Mouse (Mus musculus) heart, embryonic 10.5 days (tissue): ENCODE measurements around the gene Cdh12. TPM values are rescaled to one million over a fixed set of nuclear protein-coding genes. Genes with fewer than 3 reads are reported as not detected.
"Not testable (repeated sequence)": the region's sequence is repeated elsewhere in the genome, so short reads cannot be mapped to it uniquely, and the experiment has no call there.

Experiments
- DNase-seq: peaks from one replicate; pipeline ENCODE4 v3.0.0-alpha.2; 2017; ENCODE audit warnings: low spot score
- H3K27ac ChIP-seq: fragments of 300-500 bp; sonication (generic); 2 replicates; pipeline ENCODE4 v1.5.1; 2016; ENCODE audit warnings: mild to moderate bottlenecking
- H3K27me3 ChIP-seq: fragments of 300-500 bp; sonication (generic); 2 replicates; pipeline ENCODE4 v1.6.1; 2016; ENCODE audit warnings: mild to moderate bottlenecking; ENCODE audit not compliant: poor library complexity, insufficient read depth, severe bottlenecking
- H3K36me3 ChIP-seq: fragments of 300-500 bp; sonication (generic); 2 replicates; pipeline ENCODE4 v1.6.1; 2016; ENCODE audit warnings: mild to moderate bottlenecking, moderate library complexity
- H3K4me1 ChIP-seq: fragments of 300-500 bp; sonication (generic); 2 replicates; pipeline ENCODE4 v1.6.1; 2016; ENCODE audit warnings: mild to moderate bottlenecking
- H3K4me3 ChIP-seq: fragments of 300-500 bp; sonication (generic); 2 replicates; pipeline ENCODE4 v1.5.1; 2016; ENCODE audit warnings: mild to moderate bottlenecking, moderate library complexity
- H3K9me3 ChIP-seq: fragments of 300-500 bp; sonication (generic); 2 replicates; pipeline ENCODE4 v1.6.1; 2016; ENCODE audit warnings: mild to moderate bottlenecking, moderate library complexity
- WGBS: fragments of 180-500 bp; shearing (Covaris S2); methylation state at CpG from one replicate; pipeline ENCODE4 v1.1.7; 2016; 5-methylcytosine and 5-hydroxymethylcytosine counted together
- polyA plus RNA-seq: library from polyadenylated mRNA; unstranded; fragments of >200 nt; fragmentation: Nextera tagmentation; extraction: Ambion mirVana; gene quantifications from 2 replicates; pipeline ENCODE4 v1.2.1, GENCODE M21; 2016

Cdh12 gene
- polyA plus RNA-seq, 1 experiment from 2014 or later, result 0.03 TPM

- Histone ChIP-seq H3K4me3 (no peak overlapping the region), H3K36me3 (no peaks in the 10 kb centered on the region), H3K4me1 (no peaks in the 10 kb centered on the region), H3K27me3 (no peaks in the 10 kb centered on the region), H3K9me3 (no peaks in the 10 kb centered on the region), H3K27ac (no peak overlapping the region)
- DNase-seq, result no peak
- WGBS, result 84% methylated on average over 4 of the region's 4 CpGs
Measured at GRCm38 (mm10) chr15:21146896-21147295, 697.8 kb downstream of the Cdh12 start.

- no peaks in the 10 kb centered on the region for H3K36me3 ChIP-seq
- H3K4me1 ChIP-seq, result no peaks in the 10 kb centered on the region
- no peaks in the 10 kb centered on the region for H3K9me3 ChIP-seq
- DNase-seq, result no peak
- no peak overlapping the region for H3K4me3 ChIP-seq
- no peaks in the 10 kb centered on the region for H3K27me3 ChIP-seq
- H3K27ac ChIP-seq, result no peak overlapping the region
- 89% methylated on average over 3 of the region's 3 CpGs for WGBS
Measured at GRCm38 (mm10) chr15:21153602-21154001, 704.5 kb downstream of the Cdh12 start.

GRCm38 (mm10) chr15:21179727-21180126, 730.7 kb downstream of the Cdh12 start:
- no peaks in the 10 kb centered on the region for H3K36me3 ChIP-seq
- H3K27me3 ChIP-seq, result no peaks in the 10 kb centered on the region
- no peaks in the 10 kb centered on the region for H3K4me1 ChIP-seq
- no peak overlapping the region for H3K4me3 ChIP-seq
- no peaks in the 10 kb centered on the region for H3K9me3 ChIP-seq
- WGBS, result 62% methylated on average over 5 of the region's 5 CpGs
- H3K27ac ChIP-seq, result no peak overlapping the region
- no peak for DNase-seq

- Histone ChIP-seq H3K4me1 (no peaks in the 10 kb centered on the region), H3K4me3 (no peak overlapping the region), H3K36me3 (no peaks in the 10 kb centered on the region), H3K9me3 (no peaks in the 10 kb centered on the region), H3K27me3 (no peaks in the 10 kb centered on the region), H3K27ac (no peak overlapping the region)
- DNase-seq, result no peak
- WGBS, result 65% methylated on average over 4 of the region's 4 CpGs
Measured at GRCm38 (mm10) chr15:21180191-21180590, 731.1 kb downstream of the Cdh12 start.

- Histone ChIP-seq H3K4me1 (no peaks in the 10 kb centered on the region), H3K36me3 (no peaks in the 10 kb centered on the region), H3K27ac (no peak overlapping the region), H3K27me3 (no peaks in the 10 kb centered on the region), H3K4me3 (no peak overlapping the region), H3K9me3 (no peaks in the 10 kb centered on the region)
- DNase-seq, result no peak
- 55% methylated on average over 1 of the region's 1 CpGs for WGBS
Measured at GRCm38 (mm10) chr15:21185799-21186198, 736.7 kb downstream of the Cdh12 start.

- DNase-seq, H3K9me3 ChIP-seq, H3K27ac ChIP-seq, H3K4me3 ChIP-seq, H3K4me1 ChIP-seq, H3K36me3 ChIP-seq, H3K27me3 ChIP-seq: not testable (repeated sequence)
- WGBS, result 77% methylated on average over 2 of the region's 2 CpGs
Measured at GRCm38 (mm10) chr15:21210089-21210488, 761.0 kb downstream of the Cdh12 start.

- Histone ChIP-seq H3K4me1 (no peaks in the 10 kb centered on the region), H3K27me3 (no peaks in the 10 kb centered on the region), H3K9me3 (no peaks in the 10 kb centered on the region), H3K27ac (no peak overlapping the region), H3K4me3 (no peak overlapping the region), H3K36me3 (no peaks in the 10 kb centered on the region)
- 86% methylated on average over 5 of the region's 5 CpGs for WGBS
- no peak for DNase-seq
Measured at GRCm38 (mm10) chr15:21223006-21223405, 773.9 kb downstream of the Cdh12 start.

- no peaks in the 10 kb centered on the region for H3K4me1 ChIP-seq
- DNase-seq, result no peak
- 80% methylated on average over 2 of the region's 2 CpGs for WGBS
- no peaks in the 10 kb centered on the region for H3K27me3 ChIP-seq
- H3K36me3 ChIP-seq, result no peaks in the 10 kb centered on the region
- H3K27ac ChIP-seq, result no peak overlapping the region
- H3K9me3 ChIP-seq, result no peaks in the 10 kb centered on the region
- no peak overlapping the region for H3K4me3 ChIP-seq
Measured at GRCm38 (mm10) chr15:21261318-21261717, 812.3 kb downstream of the Cdh12 start.

GRCm38 (mm10) chr15:21269856-21270255, 820.8 kb downstream of the Cdh12 start:
- 84% methylated on average over 1 of the region's 1 CpGs for WGBS
- Histone ChIP-seq H3K27me3 (no peaks in the 10 kb centered on the region), H3K9me3 (no peaks in the 10 kb centered on the region), H3K27ac (no peak overlapping the region), H3K4me1 (no peaks in the 10 kb centered on the region), H3K36me3 (no peaks in the 10 kb centered on the region), H3K4me3 (no peak overlapping the region)
- DNase-seq, result no peak

GRCm38 (mm10) chr15:21297051-21297450, 848.0 kb downstream of the Cdh12 start:
- H3K9me3 ChIP-seq, result no peaks in the 10 kb centered on the region
- 95% methylated on average over 1 of the region's 1 CpGs for WGBS
- no peak overlapping the region for H3K4me3 ChIP-seq
- H3K27me3 ChIP-seq, result no peaks in the 10 kb centered on the region
- no peaks in the 10 kb centered on the region for H3K36me3 ChIP-seq
- H3K4me1 ChIP-seq, result no peaks in the 10 kb centered on the region
- H3K27ac ChIP-seq, result no peak overlapping the region
- DNase-seq, result no peak

GRCm38 (mm10) chr15:21315457-21315856, 866.4 kb downstream of the Cdh12 start:
- no peak for DNase-seq
- Histone ChIP-seq H3K27me3 (no peaks in the 10 kb centered on the region), H3K27ac (no peak overlapping the region), H3K9me3 (no peaks in the 10 kb centered on the region), H3K4me1 (no peaks in the 10 kb centered on the region), H3K4me3 (no peak overlapping the region), H3K36me3 (no peaks in the 10 kb centered on the region)
- 72% methylated on average over 3 of the region's 3 CpGs for WGBS

- Histone ChIP-seq H3K36me3 (no peaks in the 10 kb centered on the region), H3K27me3 (no peaks in the 10 kb centered on the region), H3K4me3 (no peak overlapping the region), H3K9me3 (no peaks in the 10 kb centered on the region), H3K27ac (no peak overlapping the region), H3K4me1 (no peaks in the 10 kb centered on the region)
- DNase-seq, result no peak
Measured at GRCm38 (mm10) chr15:21343853-21344252, 894.8 kb downstream of the Cdh12 start.

GRCm38 (mm10) chr15:21344323-21344722, 895.3 kb downstream of the Cdh12 start:
- WGBS, result 79% methylated on average over 2 of the region's 2 CpGs
- Histone ChIP-seq H3K4me3 (no peak overlapping the region), H3K9me3 (no peaks in the 10 kb centered on the region), H3K36me3 (no peaks in the 10 kb centered on the region), H3K4me1 (no peaks in the 10 kb centered on the region), H3K27ac (no peak overlapping the region), H3K27me3 (no peaks in the 10 kb centered on the region)
- no peak for DNase-seq

GRCm38 (mm10) chr15:21344749-21345148, 895.7 kb downstream of the Cdh12 start:
- no peaks in the 10 kb centered on the region for H3K4me1 ChIP-seq
- no peak for DNase-seq
- H3K4me3 ChIP-seq, result no peak overlapping the region
- 86% methylated on average over 3 of the region's 3 CpGs for WGBS
- no peak overlapping the region for H3K27ac ChIP-seq
- no peaks in the 10 kb centered on the region for H3K27me3 ChIP-seq
- no peaks in the 10 kb centered on the region for H3K36me3 ChIP-seq
- H3K9me3 ChIP-seq, result no peaks in the 10 kb centered on the region
